Mouse (Mus musculus) heart, adult 2 months (tissue): ENCODE measurements around the gene Klhl31. TPM values are rescaled to one million over a fixed set of nuclear protein-coding genes. Genes with fewer than 3 reads are reported as not detected.

ENCODE experiments used
- DNase-seq, 2 experiments: peaks; one replicate each; pipeline ENCODE4 v3.0.0; 2021
- H3K27ac ChIP-seq: fragments of 200-600 bp; 2 replicates; pipeline ENCODE4 v1.8.1; 2022
- H3K27me3 ChIP-seq: fragments of 200-500 bp; 2 replicates; pipeline ENCODE4 v1.6.1; 2012; ENCODE audit warnings: mild to moderate bottlenecking, low read length, inconsistent platforms, mixed read lengths; ENCODE audit not compliant: control insufficient read depth, insufficient read depth
- H3K36me3 ChIP-seq: fragments of 200-500 bp; 2 replicates; pipeline ENCODE4 v1.6.1; 2012; ENCODE audit warnings: low read length, inconsistent platforms; ENCODE audit not compliant: control insufficient read depth, insufficient read depth
- H3K4me1 ChIP-seq: fragments of 200-500 bp; 2 replicates; pipeline ENCODE4 v1.6.1; 2011; ENCODE audit warnings: low read length; ENCODE audit not compliant: control insufficient read depth, insufficient read depth
- H3K4me3 ChIP-seq: fragments of 200-600 bp; 2 replicates; pipeline ENCODE4 v1.8.1; 2022
- H3K79me2 ChIP-seq: fragments of 200-500 bp; replicated peaks from 2 replicates; pipeline ENCODE4 v1.6.1; 2012; ENCODE audit warnings: mild to moderate bottlenecking, inconsistent platforms, low read length, moderate library complexity, mixed read lengths; ENCODE audit not compliant: control insufficient read depth, insufficient read depth
- H3K9ac ChIP-seq: fragments of 200-500 bp; 2 replicates; pipeline ENCODE4 v1.6.1; 2012; ENCODE audit warnings: low read depth, mild to moderate bottlenecking, control low read depth, inconsistent platforms, low read length, mixed read lengths
- CTCF ChIP-seq: fragments of 200-600 bp; IDR thresholded peaks from 2 replicates; pipeline ENCODE4 v1.8.1; 2022; ENCODE audit warnings: antibody characterized with exemption, mild to moderate bottlenecking, moderate library complexity
- EP300 ChIP-seq: fragments of 200-500 bp; IDR thresholded peaks from 2 replicates; pipeline ENCODE4 v1.6.1; 2011; ENCODE audit warnings: low read depth, low read length, control low read depth; ENCODE audit not compliant: insufficient read depth
- POLR2A ChIP-seq: fragments of 200-500 bp; IDR thresholded peaks from 2 replicates; pipeline ENCODE4 v1.6.1; 2011; ENCODE audit warnings: mild to moderate bottlenecking, low read depth, low read length, control low read depth; ENCODE audit not compliant: insufficient read depth
- WGBS: fragments of 180-500 bp; shearing (Covaris S2); methylation state at CpG from one replicate; pipeline ENCODE4 v1.1.7; 2018; 5-methylcytosine and 5-hydroxymethylcytosine counted together
- intact Hi-C: fragments of 180-260 bp; cut with DNase I; formaldehyde crosslinking; loops from one replicate; pipeline ENCODE4 v1.15.1; 2025
- polyA plus RNA-seq: library from polyadenylated mRNA; depleted of rRNA; stranded (reverse); fragments of >200 nt; gene quantifications from 2 replicates; pipeline ENCODE4 v1.2.3, GENCODE M21; 2012
- total RNA-seq, 2 experiments: library from RNA; stranded (reverse); gene quantifications; 2 replicates each; pipeline ENCODE4 v1.2.3; 2021

The Klhl31 gene
- total and polyA plus RNA-seq, 3 experiments: 22.4 to 122 (median 116) TPM

DNA sequence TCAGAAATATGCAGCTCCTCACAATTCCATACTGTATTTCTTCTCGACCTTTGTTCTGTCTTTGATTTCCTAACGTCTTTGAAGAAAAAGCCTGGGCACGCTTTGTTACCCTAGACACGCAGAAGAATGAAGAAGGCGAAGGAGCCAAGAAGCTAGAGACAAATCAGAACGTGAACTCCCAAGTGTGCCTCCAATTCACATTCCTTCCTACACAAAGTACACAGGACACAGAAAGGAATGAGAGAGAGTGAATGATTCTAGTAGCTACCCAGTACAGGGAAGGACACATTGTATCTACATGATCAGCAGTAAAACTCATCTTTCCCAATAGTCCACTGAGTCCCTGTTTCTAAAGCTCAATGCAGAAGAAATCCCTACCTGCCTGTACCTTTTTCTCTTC, 33.8 kb downstream of the Klhl31 start:
- no peak for DNase-seq
- TF ChIP-seq CTCF (no peak), POLR2A (no peak), EP300 (no peak)
- Histone ChIP-seq H3K27ac (no peak overlapping the region), H3K79me2 (no peaks in the 10 kb centered on the region), H3K27me3 (no peaks in the 10 kb centered on the region), H3K4me3 (no peak overlapping the region), H3K4me1 (no peaks in the 10 kb centered on the region), H3K9ac (no peak overlapping the region), H3K36me3 (no peaks in the 10 kb centered on the region)
- WGBS: 83% methylated on average over 6 of the region's 6 CpGs
- intact Hi-C loops: no loop called here

DNA sequence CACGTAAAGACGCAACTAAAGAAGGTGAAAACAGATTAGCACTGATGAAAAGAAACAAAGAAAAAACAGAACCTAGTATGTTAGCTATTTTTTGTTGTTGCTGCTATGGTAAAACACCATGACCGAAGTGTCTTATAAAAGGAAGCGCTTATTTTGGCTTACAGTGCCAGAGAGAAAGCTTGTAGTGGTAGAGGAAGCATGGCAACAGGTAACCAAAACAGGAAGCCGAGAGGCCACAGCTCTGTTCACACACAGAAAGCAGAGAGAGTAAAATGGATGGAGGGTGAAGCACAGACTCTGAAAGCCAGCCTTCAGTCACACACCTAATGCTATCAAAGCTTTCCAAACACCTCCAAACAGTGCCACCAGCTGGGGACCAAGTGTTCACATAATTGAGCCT, 34.7 kb downstream of the Klhl31 start:
- 90% methylated on average over 5 of the region's 5 CpGs for WGBS
- TF ChIP-seq EP300: no peak
- TF ChIP-seq CTCF: no peak

DNA sequence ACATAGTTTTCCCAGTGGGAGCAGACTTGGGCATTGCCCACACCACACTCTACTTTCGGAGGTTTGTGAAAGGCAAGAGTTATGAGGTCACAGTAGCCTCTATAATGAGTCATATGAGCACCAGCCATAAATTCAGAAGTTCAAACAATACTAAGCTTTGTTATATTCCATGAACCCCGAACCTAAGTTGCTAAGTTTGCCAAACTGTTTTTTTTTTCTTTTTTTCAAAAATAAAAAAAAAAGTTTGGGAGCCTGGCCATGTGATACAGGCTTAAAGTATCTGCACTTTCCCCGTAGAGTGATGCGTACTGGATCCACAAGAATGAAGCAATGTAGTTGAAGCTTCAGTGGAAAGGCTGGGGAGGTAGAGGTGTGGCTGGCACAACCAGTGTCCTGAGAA, 36.9 kb downstream of the Klhl31 start:
- H3K27me3 ChIP-seq: no peaks in the 10 kb centered on the region
- 81% methylated on average over 4 of the region's 4 CpGs for WGBS
- no peaks in the 10 kb centered on the region for H3K79me2 ChIP-seq
- no peak overlapping the region for H3K4me3 ChIP-seq
- TF ChIP-seq CTCF (no peak), POLR2A (no peak), EP300 (no peak)
- H3K27ac ChIP-seq: no peak overlapping the region
- intact Hi-C loops: no loop called here
- DNase-seq: no peak
- H3K4me1 ChIP-seq: no peaks in the 10 kb centered on the region
- H3K36me3 ChIP-seq: no peaks in the 10 kb centered on the region
- no peak overlapping the region for H3K9ac ChIP-seq

More for the DNA sequence above, 34.7 kb downstream of the Klhl31 start:
- H3K4me1 ChIP-seq: no peaks in the 10 kb centered on the region
- no peaks in the 10 kb centered on the region for H3K27me3 ChIP-seq
- H3K79me2 ChIP-seq: no peaks in the 10 kb centered on the region
- H3K4me3 ChIP-seq: no peak overlapping the region
- no peaks in the 10 kb centered on the region for H3K36me3 ChIP-seq
- DNase-seq: no peak
- no peak overlapping the region for H3K9ac ChIP-seq
- intact Hi-C loops: no loop called here
- H3K27ac ChIP-seq: no peak overlapping the region

DNA sequence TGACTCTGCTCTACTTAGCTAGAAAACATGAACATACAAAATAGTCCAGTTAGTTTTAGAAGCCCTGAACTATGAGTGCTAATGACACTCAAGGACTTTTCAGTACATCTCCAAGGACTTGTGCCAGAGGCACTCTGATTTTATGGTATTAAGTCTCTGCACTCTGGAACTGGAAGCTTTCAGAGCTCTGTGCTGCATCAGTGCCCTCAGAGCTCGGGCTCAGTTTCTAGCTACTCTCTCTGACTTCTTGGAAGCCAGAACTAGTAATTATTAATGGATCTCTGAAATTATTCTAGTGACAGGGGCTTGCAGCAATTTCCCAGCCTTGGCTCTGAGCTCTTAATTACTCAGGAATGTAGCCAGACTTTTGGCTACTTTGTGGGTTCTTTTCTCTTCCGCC, 37.7 kb downstream of the Klhl31 start:
- Histone ChIP-seq H3K9ac (no peak overlapping the region), H3K27ac (no peak overlapping the region), H3K4me1 (no peaks in the 10 kb centered on the region), H3K27me3 (no peaks in the 10 kb centered on the region), H3K4me3 (no peak overlapping the region), H3K79me2 (no peaks in the 10 kb centered on the region), H3K36me3 (no peaks in the 10 kb centered on the region)
- TF ChIP-seq CTCF (no peak), POLR2A (no peak), EP300 (no peak)
- intact Hi-C loops: no loop called here
- 70% methylated on average over 2 of the region's 2 CpGs for WGBS
- no peak for DNase-seq

DNA sequence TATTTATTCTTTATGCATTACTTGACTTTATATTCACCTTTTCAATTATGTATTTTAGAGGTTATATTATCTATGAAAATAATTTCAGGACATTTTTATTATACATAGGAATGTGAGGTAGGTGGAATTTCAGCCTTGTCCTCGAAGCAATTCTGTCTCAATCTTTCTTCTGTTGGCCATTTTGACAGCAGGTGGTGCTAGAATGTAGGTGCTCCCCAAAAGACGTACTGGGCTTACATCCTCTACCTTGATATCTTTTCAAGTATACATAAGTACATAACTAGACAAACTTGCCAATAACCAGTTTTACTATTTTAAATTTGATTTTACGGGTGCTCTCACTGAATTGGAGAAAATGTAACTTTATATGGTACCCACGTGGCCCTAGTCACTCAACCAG, 48.6 kb downstream of the Klhl31 start:
- Histone ChIP-seq H3K27me3 (no peaks in the 10 kb centered on the region; the same call in 1 of the 2 replicates), H3K27ac (no peak overlapping the region), H3K36me3 (no peaks in the 10 kb centered on the region), H3K79me2 (no peaks in the 10 kb centered on the region), H3K9ac (no peak overlapping the region), H3K4me3 (no peak overlapping the region), H3K4me1 (no peaks in the 10 kb centered on the region; the same call in 1 of the 2 replicates)
- intact Hi-C loops: no loop called here
- 79% methylated on average over 4 of the region's 4 CpGs for WGBS
- TF ChIP-seq POLR2A: no peak
- peak; percentile 43 for TF ChIP-seq CTCF
- DNase-seq: no peak

DNA sequence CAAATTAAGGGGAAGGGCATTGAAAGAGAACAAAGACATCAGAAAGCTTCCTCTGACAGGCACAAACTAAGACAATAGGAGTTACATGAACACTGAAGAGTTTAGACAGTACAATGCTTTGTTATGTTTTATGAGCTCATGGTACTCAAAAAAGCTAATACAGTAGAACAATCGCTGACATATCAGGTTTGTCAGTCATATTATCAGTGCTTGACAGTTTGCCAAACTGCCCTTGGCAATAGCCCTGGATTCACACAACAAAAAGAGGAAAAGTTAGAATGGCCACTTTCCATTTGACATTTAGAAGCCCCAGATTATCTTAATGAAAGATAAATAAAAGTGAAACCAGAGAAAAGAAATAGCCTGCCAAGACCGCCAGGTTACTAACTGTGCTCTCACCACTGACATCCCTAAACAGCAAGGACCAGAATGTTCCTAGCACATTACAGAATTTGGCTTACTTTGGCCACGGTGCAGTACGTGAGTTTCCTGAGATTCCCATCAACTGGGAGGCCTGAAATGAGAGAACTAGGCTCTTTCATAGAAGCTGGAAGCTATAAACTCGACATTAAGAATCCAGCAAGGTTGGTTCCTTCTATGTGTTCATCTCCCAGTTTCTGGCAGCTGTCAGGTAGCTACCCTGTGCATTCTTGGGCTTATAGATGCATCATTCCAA, 49.7 kb downstream of the Klhl31 start:
- TF ChIP-seq CTCF: no peak
- TF ChIP-seq EP300: no peak
- no peak for TF ChIP-seq POLR2A
- Histone ChIP-seq H3K9ac (no peak overlapping the region), H3K36me3 (no peaks in the 10 kb centered on the region), H3K27me3 (no peaks in the 10 kb centered on the region; the same call in 1 of the 2 replicates), H3K4me1 (no peaks in the 10 kb centered on the region; the same call in 1 of the 2 replicates), H3K79me2 (no peaks in the 10 kb centered on the region), H3K27ac (0 out of 2 replicates have a peak overlapping the region, but pooled peaks have one; percentile 8), H3K4me3 (no peak overlapping the region)
- 31% methylated on average over 5 of the region's 5 CpGs for WGBS
- DNase-seq: peak in 1 of 2 experiments; percentile 15
- intact Hi-C loops: no loop called here
